Mouse (Mus musculus): ENCODE data around the gene Cntrl. TPM values are rescaled to one million over a fixed set of nuclear protein-coding genes. Genes with fewer than 3 reads are reported as not detected.

The Cntrl gene
- polyA plus RNA-seq, 1 experiment from 2014 or later = 21.3 TPM

GRCm38 (mm10) chr2:35199971-35200897 is 90.9 kb downstream of the Cntrl start:
- H3K9ac ChIP-seq (ENCODE audit: low read length) = peak overlapping the region; percentile 100
- WGBS = under 1% methylated on average over 82 of the region's 90 CpGs
- peaks cover 2% of the 10 kb centered on the region; the same call in 1 of the 2 replicates for H3K36me3 ChIP-seq (ENCODE audit: control insufficient read depth, insufficient read depth)
- H3K9me3 ChIP-seq (replicated peaks; ENCODE audit: control insufficient read depth, low read length) = no peaks in the 10 kb centered on the region
- H3K27ac ChIP-seq (ENCODE audit: low read length) = peak overlapping the region; percentile 96
- peak; percentile 74 for ATAC-seq (replicated peaks; ENCODE audit: extremely low read depth, insufficient read depth, low FRiP score)
- peak overlapping the region; percentile 98 for H3K4me3 ChIP-seq (ENCODE audit: low read length)
- H3K4me1 ChIP-seq (ENCODE audit: control insufficient read depth, insufficient read depth, low read length) = peaks cover 15% of the 10 kb centered on the region
- H3K4me2 ChIP-seq (ENCODE audit: low read depth, low read length) = peak overlapping the region; percentile 77
- H3K27me3 ChIP-seq (ENCODE audit: control insufficient read depth, insufficient read depth, low read length) = no peaks in the 10 kb centered on the region

GRCm38 (mm10) chr2:35200898-35201668 is 91.8 kb downstream of the Cntrl start, which contains the start of gene Rab14:
Gene Rab14 (minus strand): TSS chr2:35201120.
- Histone ChIP-seq H3K36me3 (ENCODE audit: control insufficient read depth, insufficient read depth) (peaks cover 2% of the 10 kb centered on the region; the same call in 1 of the 2 replicates), H3K4me2 (ENCODE audit: low read depth, low read length) (peak within 1 kb of the TSS; percentile 77), H3K9ac (ENCODE audit: low read length) (peak within 1 kb of the TSS; percentile 100), H3K4me1 (ENCODE audit: control insufficient read depth, insufficient read depth, low read length) (peaks cover 12% of the 10 kb centered on the region), H3K4me3 (ENCODE audit: low read length) (peak within 1 kb of the TSS; percentile 98), H3K27me3 (ENCODE audit: control insufficient read depth, insufficient read depth, low read length) (no peaks in the 10 kb centered on the region), H3K9me3 (replicated peaks; ENCODE audit: control insufficient read depth, low read length) (no peaks in the 10 kb centered on the region), H3K27ac (ENCODE audit: low read length) (peak within 1 kb of the TSS; percentile 96)
- WGBS = under 1% methylated on average over 43 of the region's 47 CpGs
- peak; percentile 97 for ATAC-seq (replicated peaks; ENCODE audit: extremely low read depth, insufficient read depth, low FRiP score)

- Histone ChIP-seq H3K4me3 (ENCODE audit: low read length) (no peak overlapping the region), H3K36me3 (ENCODE audit: control insufficient read depth, insufficient read depth) (peaks cover 2% of the 10 kb centered on the region; the same call in 1 of the 2 replicates), H3K27me3 (ENCODE audit: control insufficient read depth, insufficient read depth, low read length) (no peaks in the 10 kb centered on the region), H3K4me1 (ENCODE audit: control insufficient read depth, insufficient read depth, low read length) (peaks cover 4% of the 10 kb centered on the region), H3K9me3 (replicated peaks; ENCODE audit: control insufficient read depth, low read length) (no peaks in the 10 kb centered on the region), H3K9ac (ENCODE audit: low read length) (no peak overlapping the region), H3K4me2 (ENCODE audit: low read depth, low read length) (no peak overlapping the region), H3K27ac (ENCODE audit: low read length) (no peak overlapping the region)
- ATAC-seq (replicated peaks; ENCODE audit: extremely low read depth, insufficient read depth, low FRiP score) = no peak
These were observed 94.4 kb downstream of the Cntrl start for GRCm38 (mm10) chr2:35203729-35204128.

- H3K27ac ChIP-seq (ENCODE audit: low read length) = no peak overlapping the region
These were observed 97.5 kb downstream of the Cntrl start for GRCm38 (mm10) chr2:35206761-35207160.

GRCm38 (mm10) chr2:35208054-35208453 is 98.8 kb downstream of the Cntrl start:
- WGBS = 79% methylated on average over 3 of the region's 3 CpGs
- Histone ChIP-seq H3K9me3 (replicated peaks; ENCODE audit: control insufficient read depth, low read length) (no peaks in the 10 kb centered on the region), H3K4me1 (ENCODE audit: control insufficient read depth, insufficient read depth, low read length) (peaks cover 3% of the 10 kb centered on the region; the same call in 1 of the 2 replicates), H3K4me2 (ENCODE audit: low read depth, low read length) (no peak overlapping the region), H3K36me3 (ENCODE audit: control insufficient read depth, insufficient read depth) (no peaks in the 10 kb centered on the region), H3K4me3 (ENCODE audit: low read length) (no peak overlapping the region), H3K9ac (ENCODE audit: low read length) (no peak overlapping the region), H3K27me3 (ENCODE audit: control insufficient read depth, insufficient read depth, low read length) (no peaks in the 10 kb centered on the region), H3K27ac (ENCODE audit: low read length) (no peak overlapping the region)
- no peak for ATAC-seq (replicated peaks; ENCODE audit: extremely low read depth, insufficient read depth, low FRiP score)

More at GRCm38 (mm10) chr2:35206761-35207160, 97.5 kb downstream of the Cntrl start:
- Histone ChIP-seq H3K4me1 (ENCODE audit: control insufficient read depth, insufficient read depth, low read length) (peaks cover 3% of the 10 kb centered on the region; the same call in 1 of the 2 replicates), H3K9ac (ENCODE audit: low read length) (no peak overlapping the region), H3K36me3 (ENCODE audit: control insufficient read depth, insufficient read depth) (no peaks in the 10 kb centered on the region), H3K9me3 (replicated peaks; ENCODE audit: control insufficient read depth, low read length) (no peaks in the 10 kb centered on the region), H3K4me3 (ENCODE audit: low read length) (no peak overlapping the region), H3K27me3 (ENCODE audit: control insufficient read depth, insufficient read depth, low read length) (no peaks in the 10 kb centered on the region), H3K4me2 (ENCODE audit: low read depth, low read length) (no peak overlapping the region)
- ATAC-seq (replicated peaks; ENCODE audit: extremely low read depth, insufficient read depth, low FRiP score) = no peak
- WGBS = 75% methylated on average over 3 of the region's 3 CpGs

GRCm38 (mm10) chr2:35208931-35209665 is 99.8 kb downstream of the Cntrl start:
- H3K36me3 ChIP-seq (ENCODE audit: control insufficient read depth, insufficient read depth) = no peaks in the 10 kb centered on the region
- no peak overlapping the region for H3K4me3 ChIP-seq (ENCODE audit: low read length)
- no peaks in the 10 kb centered on the region for H3K27me3 ChIP-seq (ENCODE audit: control insufficient read depth, insufficient read depth, low read length)
- H3K27ac ChIP-seq (ENCODE audit: low read length) = no peak overlapping the region
- 57% methylated on average over 8 of the region's 8 CpGs for WGBS
- no peaks in the 10 kb centered on the region for H3K9me3 ChIP-seq (replicated peaks; ENCODE audit: control insufficient read depth, low read length)
- no peak overlapping the region for H3K4me2 ChIP-seq (ENCODE audit: low read depth, low read length)
- H3K4me1 ChIP-seq (ENCODE audit: control insufficient read depth, insufficient read depth, low read length) = peaks cover 3% of the 10 kb centered on the region; the same call in 1 of the 2 replicates
- no peak overlapping the region for H3K9ac ChIP-seq (ENCODE audit: low read length)
- ATAC-seq (replicated peaks; ENCODE audit: extremely low read depth, insufficient read depth, low FRiP score) = no peak

GRCm38 (mm10) chr2:35211681-35212080 is 102.4 kb downstream of the Cntrl start:
- WGBS = 75% methylated on average over 3 of the region's 3 CpGs
- Histone ChIP-seq H3K9me3 (replicated peaks; ENCODE audit: control insufficient read depth, low read length) (no peaks in the 10 kb centered on the region), H3K36me3 (ENCODE audit: control insufficient read depth, insufficient read depth) (no peaks in the 10 kb centered on the region), H3K4me1 (ENCODE audit: control insufficient read depth, insufficient read depth, low read length) (peaks cover 5% of the 10 kb centered on the region; the same call in 1 of the 2 replicates), H3K27ac (ENCODE audit: low read length) (no peak overlapping the region), H3K4me3 (ENCODE audit: low read length) (no peak overlapping the region), H3K27me3 (ENCODE audit: control insufficient read depth, insufficient read depth, low read length) (no peaks in the 10 kb centered on the region), H3K4me2 (ENCODE audit: low read depth, low read length) (no peak overlapping the region), H3K9ac (ENCODE audit: low read length) (no peak overlapping the region)
- ATAC-seq (replicated peaks; ENCODE audit: extremely low read depth, insufficient read depth, low FRiP score) = no peak

- Histone ChIP-seq H3K4me2 (ENCODE audit: low read depth, low read length) (no peak overlapping the region), H3K9me3 (replicated peaks; ENCODE audit: control insufficient read depth, low read length) (no peaks in the 10 kb centered on the region), H3K27ac (ENCODE audit: low read length) (no peak overlapping the region), H3K4me3 (ENCODE audit: low read length) (no peak overlapping the region), H3K4me1 (ENCODE audit: control insufficient read depth, insufficient read depth, low read length) (peaks cover 5% of the 10 kb centered on the region; the same call in 1 of the 2 replicates), H3K9ac (ENCODE audit: low read length) (no peak overlapping the region), H3K27me3 (ENCODE audit: control insufficient read depth, insufficient read depth, low read length) (no peaks in the 10 kb centered on the region), H3K36me3 (ENCODE audit: control insufficient read depth, insufficient read depth) (no peaks in the 10 kb centered on the region)
- WGBS = 52% methylated on average over 12 of the region's 12 CpGs
- ATAC-seq (replicated peaks; ENCODE audit: extremely low read depth, insufficient read depth, low FRiP score) = no peak
These were observed 104.1 kb downstream of the Cntrl start for GRCm38 (mm10) chr2:35213345-35213910.
